Mouse (Mus musculus) left cerebral cortex, postnatal 10 days (tissue): Measurements from ENCODE around the gene Hk3. TPM values are rescaled to one million over a fixed set of nuclear protein-coding genes. Genes with fewer than 3 reads are reported as not detected.
A peak's percentile ranks its signal among the peaks of the same experiment; 100 is the strongest.

ENCODE experiments used
- DNase-seq, 2 experiments: peaks; one replicate each; pipeline ENCODE4 v3.0.0; 2021 to 2022; ENCODE audit warnings: low spot score in 2 of 2, mixed read lengths in 1 of 2; ENCODE audit errors: extremely low spot score in 1 of 2
- intact Hi-C: fragments of 180-260 bp; cut with DNase I; formaldehyde crosslinking; loops from one replicate; pipeline ENCODE4 v1.15.1; 2025
- total RNA-seq, 2 experiments: library from RNA; stranded (reverse); gene quantifications; 2 replicates each; pipeline ENCODE4 v1.2.3; 2021

Hk3 gene
- total RNA-seq, 2 experiments from 2014 or later, result 1.7 to 2.0 TPM

- intact Hi-C loops, result no loop called here
- no peak for DNase-seq
Measured at GRCm38 (mm10) chr13:55006415-55006742, 14.8 kb downstream of the Hk3 start.

- peak in 1 of 2 experiments; percentile 46 for DNase-seq
- intact Hi-C loops, result no loop called here
Measured at GRCm38 (mm10) chr13:55005691-55006414, 15.3 kb downstream of the Hk3 start.

GRCm38 (mm10) chr13:55004646-55005045, 16.5 kb downstream of the Hk3 start:
- DNase-seq, result no peak

GRCm38 (mm10) chr13:55002090-55002489, 19.1 kb downstream of the Hk3 start:
- intact Hi-C loops, result no loop called here
- DNase-seq, result no peak

More at GRCm38 (mm10) chr13:55004646-55005045, 16.5 kb downstream of the Hk3 start:
- intact Hi-C loops, result no loop called here

- intact Hi-C loops, result no loop called here
Measured at GRCm38 (mm10) chr13:55000433-55000832, 20.8 kb downstream of the Hk3 start.

GRCm38 (mm10) chr13:54997568-54997967, 23.6 kb downstream of the Hk3 start:
- DNase-seq, result no peak
- intact Hi-C loops, result no loop called here

More at GRCm38 (mm10) chr13:55000433-55000832, 20.8 kb downstream of the Hk3 start:
- peak in 1 of 2 experiments; percentile 37 for DNase-seq

- intact Hi-C loops, result no loop called here
- no peak for DNase-seq
Measured at GRCm38 (mm10) chr13:54995161-54995560, 26.0 kb downstream of the Hk3 start.

- intact Hi-C loops, result no loop called here
- DNase-seq, result no peak
Measured at GRCm38 (mm10) chr13:54994576-54994975, 26.6 kb downstream of the Hk3 start.

- DNase-seq, result no peak
- intact Hi-C loops, result no loop called here
Measured at GRCm38 (mm10) chr13:54992215-54992614, 29.0 kb downstream of the Hk3 start.

- intact Hi-C loops, result no loop called here
- no peak for DNase-seq
Measured at GRCm38 (mm10) chr13:54988181-54988760, 32.9 kb downstream of the Hk3 start.

GRCm38 (mm10) chr13:54987405-54987804, 33.8 kb downstream of the Hk3 start:
- intact Hi-C loops, result no loop called here
- no peak for DNase-seq

GRCm38 (mm10) chr13:54983614-54984013, 37.6 kb downstream of the Hk3 start:
- intact Hi-C loops, result no loop called here
- no peak for DNase-seq

GRCm38 (mm10) chr13:54983001-54983400, 38.2 kb downstream of the Hk3 start:
- DNase-seq, result no peak
- intact Hi-C loops, result no loop called here

- intact Hi-C loops, result no loop called here
- DNase-seq, result no peak
Measured at GRCm38 (mm10) chr13:54980957-54981356, 40.2 kb downstream of the Hk3 start.

GRCm38 (mm10) chr13:54978804-54979203, 42.4 kb downstream of the Hk3 start:
- intact Hi-C loops, result no loop called here
- DNase-seq, result no peak

- DNase-seq, result no peak
- intact Hi-C loops, result no loop called here
Measured at GRCm38 (mm10) chr13:54975546-54975945, 45.6 kb downstream of the Hk3 start.

GRCm38 (mm10) chr13:54970521-54971247, 50.5 kb downstream of the Hk3 start:
- DNase-seq, result peak in 1 of 2 experiments; percentile 38
- intact Hi-C loops, result no loop called here

GRCm38 (mm10) chr13:54969513-54969912, 51.7 kb downstream of the Hk3 start:
- intact Hi-C loops, result no loop called here
- no peak for DNase-seq

- peak in 1 of 2 experiments; percentile 28 for DNase-seq
Measured at GRCm38 (mm10) chr13:54968636-54969035, 52.5 kb downstream of the Hk3 start.

GRCm38 (mm10) chr13:54967501-54967900, 53.7 kb downstream of the Hk3 start:
- DNase-seq, result no peak
- intact Hi-C loops, result no loop called here

More at GRCm38 (mm10) chr13:54968636-54969035, 52.5 kb downstream of the Hk3 start:
- intact Hi-C loops, result no loop called here
